Mouse (Mus musculus): ENCODE data around the gene Apip. TPM values are rescaled to one million over a fixed set of nuclear protein-coding genes. Genes with fewer than 3 reads are reported as not detected.

Apip gene
- total and polyA plus RNA-seq, 3 experiments: 49.2 to 68.4 (median 54.5) TPM

- H3K27me3 ChIP-seq (ENCODE audit: insufficient read depth, low read length): peaks cover 25% of the 10 kb centered on the region
- no peak for DNase-seq (ENCODE audit: low spot score)
- H3K4me1 ChIP-seq (ENCODE audit: insufficient read depth, low read depth, low read length): no peaks in the 10 kb centered on the region
- TF ChIP-seq CTCF (IDR thresholded peaks at IDR 0.05; ENCODE audit: low read depth, low read length) (no peak), POLR2AphosphoS5 (IDR thresholded peaks at IDR 0.05; ENCODE audit: insufficient replicate concordance, low read depth, low read length) (no peak), GATA1 (IDR thresholded peaks at IDR 0.05; ENCODE audit: borderline replicate concordance, low read length) (no peak), GATA2 (IDR thresholded peaks at IDR 0.05; ENCODE audit: borderline replicate concordance, low read depth, low read length) (no peak), TAL1 (conservative IDR thresholded peaks at IDR 0.05; ENCODE audit: low read depth, low read length) (no peak)
- no peak overlapping the region for H3K4me3 ChIP-seq (ENCODE audit: low read depth, low read length)
- no peak for ATAC-seq (ENCODE audit: extremely low read depth, insufficient number of reproducible peaks, low FRiP score, poor library complexity, severe bottlenecking)
- no peaks in the 10 kb centered on the region for H3K9me3 ChIP-seq (replicated peaks)
- H3K36me3 ChIP-seq (replicated peaks): no peaks in the 10 kb centered on the region
Measured at GRCm38 (mm10) chr2:103111669-103112068, 38.2 kb downstream of the Apip start.

- TF ChIP-seq TAL1 (conservative IDR thresholded peaks at IDR 0.05; ENCODE audit: low read depth, low read length): no peak
- TF ChIP-seq CTCF (IDR thresholded peaks at IDR 0.05; ENCODE audit: low read depth, low read length): no peak
- no peak for TF ChIP-seq GATA2 (IDR thresholded peaks at IDR 0.05; ENCODE audit: borderline replicate concordance, low read depth, low read length)
- TF ChIP-seq GATA1 (IDR thresholded peaks at IDR 0.05; ENCODE audit: borderline replicate concordance, low read length): no peak
- no peak for TF ChIP-seq POLR2AphosphoS5 (IDR thresholded peaks at IDR 0.05; ENCODE audit: insufficient replicate concordance, low read depth, low read length)
- H3K4me3 ChIP-seq (ENCODE audit: low read depth, low read length): no peak overlapping the region
- no peak for DNase-seq (ENCODE audit: low spot score)
- no peak for ATAC-seq (ENCODE audit: extremely low read depth, insufficient number of reproducible peaks, low FRiP score, poor library complexity, severe bottlenecking)
- peaks cover 7% of the 10 kb centered on the region for H3K27me3 ChIP-seq (ENCODE audit: insufficient read depth, low read length)
- H3K4me1 ChIP-seq (ENCODE audit: insufficient read depth, low read depth, low read length): peaks cover 8% of the 10 kb centered on the region
- no peaks in the 10 kb centered on the region for H3K9me3 ChIP-seq (replicated peaks)
- no peaks in the 10 kb centered on the region for H3K36me3 ChIP-seq (replicated peaks)
Measured at GRCm38 (mm10) chr2:103117212-103117611, 43.7 kb downstream of the Apip start.

GRCm38 (mm10) chr2:103118324-103119196, 45.1 kb downstream of the Apip start:
- Histone ChIP-seq H3K9me3 (replicated peaks) (no peaks in the 10 kb centered on the region), H3K27me3 (ENCODE audit: insufficient read depth, low read length) (0 out of 2 replicates have a peak, but pooled peaks cover 5% of the 10 kb centered on the region), H3K36me3 (replicated peaks) (no peaks in the 10 kb centered on the region), H3K4me3 (ENCODE audit: low read depth, low read length) (no peak overlapping the region), H3K4me1 (ENCODE audit: insufficient read depth, low read depth, low read length) (peaks cover 8% of the 10 kb centered on the region)
- ATAC-seq (ENCODE audit: extremely low read depth, insufficient number of reproducible peaks, low FRiP score, poor library complexity, severe bottlenecking) (no peak), DNase-seq (ENCODE audit: low spot score) (no peak)
- TF ChIP-seq POLR2AphosphoS5 (IDR thresholded peaks at IDR 0.05; ENCODE audit: insufficient replicate concordance, low read depth, low read length) (no peak), CTCF (IDR thresholded peaks at IDR 0.05; ENCODE audit: low read depth, low read length) (no peak), TAL1 (conservative IDR thresholded peaks at IDR 0.05; ENCODE audit: low read depth, low read length) (no peak)

GRCm38 (mm10) chr2:103119197-103119854, 45.9 kb downstream of the Apip start:
- H3K4me3 ChIP-seq (ENCODE audit: low read depth, low read length): no peak overlapping the region
- TF ChIP-seq TAL1 (conservative IDR thresholded peaks at IDR 0.05; ENCODE audit: low read depth, low read length) (0 out of 2 replicates have a peak, but pooled peaks have one; percentile 16), CTCF (IDR thresholded peaks at IDR 0.05; ENCODE audit: low read depth, low read length) (no peak), GATA2 (IDR thresholded peaks at IDR 0.05; ENCODE audit: borderline replicate concordance, low read depth, low read length) (no peak), POLR2AphosphoS5 (IDR thresholded peaks at IDR 0.05; ENCODE audit: insufficient replicate concordance, low read depth, low read length) (no peak)
- DNase-seq (ENCODE audit: low spot score): peak; percentile 11
- H3K36me3 ChIP-seq (replicated peaks): no peaks in the 10 kb centered on the region
- H3K4me1 ChIP-seq (ENCODE audit: insufficient read depth, low read depth, low read length): peaks cover 8% of the 10 kb centered on the region
- H3K9me3 ChIP-seq (replicated peaks): no peaks in the 10 kb centered on the region
- H3K27me3 ChIP-seq (ENCODE audit: insufficient read depth, low read length): peaks cover 9% of the 10 kb centered on the region; the same call in 1 of the 2 replicates
- ATAC-seq (ENCODE audit: extremely low read depth, insufficient number of reproducible peaks, low FRiP score, poor library complexity, severe bottlenecking): peak; percentile 22; the same call in 1 of the 2 replicates

- Histone ChIP-seq H3K36me3 (replicated peaks) (no peaks in the 10 kb centered on the region), H3K9me3 (replicated peaks) (no peaks in the 10 kb centered on the region), H3K27me3 (ENCODE audit: insufficient read depth, low read length) (peaks cover 27% of the 10 kb centered on the region), H3K4me1 (ENCODE audit: insufficient read depth, low read depth, low read length) (peaks cover 5% of the 10 kb centered on the region), H3K4me3 (ENCODE audit: low read depth, low read length) (no peak overlapping the region)
- no peak for TF ChIP-seq CTCF (IDR thresholded peaks at IDR 0.05; ENCODE audit: low read depth, low read length)
- no peak for TF ChIP-seq GATA2 (IDR thresholded peaks at IDR 0.05; ENCODE audit: borderline replicate concordance, low read depth, low read length)
- ATAC-seq (ENCODE audit: extremely low read depth, insufficient number of reproducible peaks, low FRiP score, poor library complexity, severe bottlenecking) (no peak), DNase-seq (ENCODE audit: low spot score) (no peak)
Measured at GRCm38 (mm10) chr2:103129676-103130075, 56.2 kb downstream of the Apip start.

- ATAC-seq (ENCODE audit: extremely low read depth, insufficient number of reproducible peaks, low FRiP score, poor library complexity, severe bottlenecking) (no peak), DNase-seq (ENCODE audit: low spot score) (no peak)
- no peaks in the 10 kb centered on the region for H3K9me3 ChIP-seq (replicated peaks)
- H3K4me3 ChIP-seq (ENCODE audit: low read depth, low read length): no peak overlapping the region
- peaks cover 5% of the 10 kb centered on the region for H3K4me1 ChIP-seq (ENCODE audit: insufficient read depth, low read depth, low read length)
- H3K36me3 ChIP-seq (replicated peaks): no peaks in the 10 kb centered on the region
- H3K27me3 ChIP-seq (ENCODE audit: insufficient read depth, low read length): peaks cover 27% of the 10 kb centered on the region
- TF ChIP-seq CTCF (IDR thresholded peaks at IDR 0.05; ENCODE audit: low read depth, low read length) (no peak), TAL1 (conservative IDR thresholded peaks at IDR 0.05; ENCODE audit: low read depth, low read length) (no peak), GATA2 (IDR thresholded peaks at IDR 0.05; ENCODE audit: borderline replicate concordance, low read depth, low read length) (no peak), GATA1 (IDR thresholded peaks at IDR 0.05; ENCODE audit: borderline replicate concordance, low read length) (no peak), POLR2AphosphoS5 (IDR thresholded peaks at IDR 0.05; ENCODE audit: insufficient replicate concordance, low read depth, low read length) (no peak)
Measured at GRCm38 (mm10) chr2:103131145-103131544, 57.7 kb downstream of the Apip start.
